Mouse (Mus musculus): ENCODE results near the gene Znhit1. TPM values are rescaled to one million over a fixed set of nuclear protein-coding genes. Genes with fewer than 3 reads are reported as not detected.
A peak's percentile ranks its signal among the peaks of the same experiment; 100 is the strongest.

Znhit1 gene
- 93.4 and 99.5 TPM in 2 replicates for polyA plus RNA-seq (2014; fragmentation: Nextera tagmentation; extraction: Ambion mirVana)

DNA sequence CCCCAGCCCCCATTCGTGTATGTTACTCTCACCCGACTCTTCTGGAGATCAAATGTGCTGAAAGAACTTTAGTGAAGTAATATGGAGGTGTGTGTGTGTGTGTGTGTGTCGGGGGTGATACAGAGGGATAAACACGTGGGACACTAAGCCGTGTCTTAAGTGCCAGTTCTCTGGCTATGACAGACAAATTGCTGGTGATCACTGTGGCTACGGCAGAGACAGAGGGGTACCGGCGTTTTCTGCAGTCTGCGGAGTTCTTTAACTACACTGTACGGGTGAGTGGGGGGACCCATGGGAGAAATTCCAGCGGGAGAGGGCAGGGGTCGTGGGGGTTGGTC, at the start of gene Znhit1:
TSS of gene Znhit1 (minus strand) at position 88 of the 338 bp plus-strand sequence.
- no peak for DNase-seq (ENCODE audit: low spot score)
- Histone ChIP-seq H3K9ac (ENCODE audit: low read length) (peak within 1 kb of the TSS; percentile 98), H3K4me3 (ENCODE audit: low read depth, low read length) (peak within 1 kb of the TSS; percentile 88), H3K27me3 (ENCODE audit: control insufficient read depth, insufficient read depth, low read length) (no peaks in the 10 kb centered on the region), H3K4me1 (replicated peaks; ENCODE audit: control insufficient read depth, insufficient read depth, low read length) (peaks cover 2% of the 10 kb centered on the region; the same call in 1 of the 2 replicates), H3K9me3 (ENCODE audit: control insufficient read depth, low read length) (no peaks in the 10 kb centered on the region), H3K4me2 (ENCODE audit: low read depth, low read length, severe bottlenecking) (peak within 1 kb of the TSS; percentile 92), H3K36me3 (ENCODE audit: control insufficient read depth, insufficient read depth, low read length) (peaks cover 11% of the 10 kb centered on the region; the same call in 1 of the 2 replicates), H3K27ac (ENCODE audit: low read depth, low read length) (peak within 1 kb of the TSS; percentile 93)
- 15% methylated on average over 12 of the region's 12 CpGs for WGBS
- no peak for ATAC-seq (replicated peaks; ENCODE audit: low FRiP score)

DNA sequence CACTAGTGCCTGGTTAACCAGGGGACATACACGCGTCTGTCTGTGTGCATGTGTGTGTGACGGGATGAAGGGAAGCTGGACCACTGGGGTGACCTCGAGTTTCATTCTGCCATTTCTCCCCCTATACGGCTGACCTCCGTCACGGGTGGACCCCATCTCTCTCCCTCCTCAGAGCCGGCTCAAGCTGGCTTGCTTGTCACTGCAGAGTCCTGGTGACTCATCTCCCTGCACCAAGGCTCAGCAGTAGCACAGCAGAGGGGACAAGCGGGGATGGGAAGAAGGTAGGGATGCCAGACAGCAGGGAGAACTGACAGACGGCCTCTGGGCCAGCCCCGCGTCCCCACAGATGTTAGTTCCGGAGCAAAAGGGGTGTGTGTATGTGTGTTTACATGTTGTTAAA, 48.4 kb upstream of the Znhit1 start:
- Histone ChIP-seq H3K36me3 (ENCODE audit: control insufficient read depth, insufficient read depth, low read length) (peaks cover 2% of the 10 kb centered on the region), H3K27ac (ENCODE audit: low read depth, low read length) (no peak overlapping the region), H3K9ac (ENCODE audit: low read length) (no peak overlapping the region), H3K27me3 (ENCODE audit: control insufficient read depth, insufficient read depth, low read length) (peaks cover 11% of the 10 kb centered on the region), H3K4me2 (ENCODE audit: low read depth, low read length, severe bottlenecking) (no peak overlapping the region), H3K4me3 (ENCODE audit: low read depth, low read length) (no peak overlapping the region), H3K9me3 (ENCODE audit: control insufficient read depth, low read length) (no peaks in the 10 kb centered on the region), H3K4me1 (replicated peaks; ENCODE audit: control insufficient read depth, insufficient read depth, low read length) (peaks cover 12% of the 10 kb centered on the region; the same call in 1 of the 2 replicates)
- 86% methylated on average over 13 of the region's 13 CpGs for WGBS
- DNase-seq (ENCODE audit: low spot score) (no peak), ATAC-seq (replicated peaks; ENCODE audit: low FRiP score) (no peak)

DNA sequence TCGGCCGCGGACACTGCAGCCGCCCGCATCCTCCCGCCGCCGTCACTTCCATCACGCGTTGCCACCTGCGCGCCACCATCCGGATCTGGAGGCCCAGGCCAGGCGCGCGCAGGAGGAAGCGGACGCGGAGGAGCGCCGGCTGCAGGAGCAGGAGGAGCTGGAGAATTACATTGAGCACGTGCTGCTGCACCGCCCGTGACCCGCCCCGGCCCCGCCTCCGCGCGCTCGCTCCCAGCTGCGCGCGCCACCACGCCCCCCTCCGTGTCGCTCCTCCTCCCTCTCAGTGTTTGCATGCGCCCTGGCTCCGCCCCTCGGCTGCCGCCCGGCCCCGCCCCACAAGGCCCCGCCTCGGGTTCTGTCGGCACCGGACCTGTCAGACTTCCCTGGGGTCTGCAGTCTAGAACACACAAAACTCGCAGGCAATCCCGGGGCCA, 44.8 kb upstream of the Znhit1 start:
- H3K4me3 ChIP-seq (ENCODE audit: low read depth, low read length): peak overlapping the region; percentile 37
- ATAC-seq (replicated peaks; ENCODE audit: low FRiP score) (peak; percentile 81), DNase-seq (ENCODE audit: low spot score) (peak; percentile 97)
- peak overlapping the region; percentile 85 for H3K4me2 ChIP-seq (ENCODE audit: low read depth, low read length, severe bottlenecking)
- 0% methylated on average over 46 of the region's 49 CpGs for WGBS
- H3K9me3 ChIP-seq (ENCODE audit: control insufficient read depth, low read length): no peaks in the 10 kb centered on the region
- peaks cover 43% of the 10 kb centered on the region for H3K27me3 ChIP-seq (ENCODE audit: control insufficient read depth, insufficient read depth, low read length)
- H3K9ac ChIP-seq (ENCODE audit: low read length): peak overlapping the region; percentile 32
- H3K27ac ChIP-seq (ENCODE audit: low read depth, low read length): no peak overlapping the region
- H3K4me1 ChIP-seq (replicated peaks; ENCODE audit: control insufficient read depth, insufficient read depth, low read length): peaks cover 23% of the 10 kb centered on the region; the same call in 1 of the 2 replicates
- H3K36me3 ChIP-seq (ENCODE audit: control insufficient read depth, insufficient read depth, low read length): no peaks in the 10 kb centered on the region; the same call in none of the 2 replicates

DNA sequence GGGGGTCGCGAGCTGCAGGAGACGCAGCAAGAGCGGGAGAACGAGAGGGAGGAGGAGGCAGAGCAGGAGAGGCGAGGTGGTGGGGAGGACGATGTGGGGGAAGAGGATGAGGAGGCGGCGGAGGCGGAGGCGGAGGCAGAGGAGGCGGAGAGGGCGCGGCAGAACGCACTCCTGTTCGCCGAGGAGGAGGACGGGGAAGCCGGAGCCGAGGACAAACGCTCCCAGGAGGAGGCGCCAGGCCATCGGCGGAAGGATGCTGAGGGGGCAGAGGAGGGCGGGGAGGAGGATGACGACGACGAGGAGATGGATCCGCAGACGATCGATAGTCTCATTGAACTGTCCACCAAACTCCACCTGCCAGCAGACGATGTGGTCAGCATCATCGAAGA, 44.2 kb upstream of the Znhit1 start:
- under 1% methylated on average over 28 of the region's 33 CpGs for WGBS
- Histone ChIP-seq H3K4me3 (ENCODE audit: low read depth, low read length) (peak overlapping the region; percentile 37), H3K36me3 (ENCODE audit: control insufficient read depth, insufficient read depth, low read length) (no peaks in the 10 kb centered on the region; the same call in 1 of the 2 replicates), H3K4me2 (ENCODE audit: low read depth, low read length, severe bottlenecking) (peak overlapping the region; percentile 85), H3K27me3 (ENCODE audit: control insufficient read depth, insufficient read depth, low read length) (peaks cover 45% of the 10 kb centered on the region), H3K9me3 (ENCODE audit: control insufficient read depth, low read length) (no peaks in the 10 kb centered on the region), H3K27ac (ENCODE audit: low read depth, low read length) (no peak overlapping the region), H3K9ac (ENCODE audit: low read length) (peak overlapping the region; percentile 32; the same call in 1 of the 2 replicates), H3K4me1 (replicated peaks; ENCODE audit: control insufficient read depth, insufficient read depth, low read length) (peaks cover 23% of the 10 kb centered on the region; the same call in 1 of the 2 replicates)
- DNase-seq (ENCODE audit: low spot score) (peak; percentile 63), ATAC-seq (replicated peaks; ENCODE audit: low FRiP score) (no peak)

DNA sequence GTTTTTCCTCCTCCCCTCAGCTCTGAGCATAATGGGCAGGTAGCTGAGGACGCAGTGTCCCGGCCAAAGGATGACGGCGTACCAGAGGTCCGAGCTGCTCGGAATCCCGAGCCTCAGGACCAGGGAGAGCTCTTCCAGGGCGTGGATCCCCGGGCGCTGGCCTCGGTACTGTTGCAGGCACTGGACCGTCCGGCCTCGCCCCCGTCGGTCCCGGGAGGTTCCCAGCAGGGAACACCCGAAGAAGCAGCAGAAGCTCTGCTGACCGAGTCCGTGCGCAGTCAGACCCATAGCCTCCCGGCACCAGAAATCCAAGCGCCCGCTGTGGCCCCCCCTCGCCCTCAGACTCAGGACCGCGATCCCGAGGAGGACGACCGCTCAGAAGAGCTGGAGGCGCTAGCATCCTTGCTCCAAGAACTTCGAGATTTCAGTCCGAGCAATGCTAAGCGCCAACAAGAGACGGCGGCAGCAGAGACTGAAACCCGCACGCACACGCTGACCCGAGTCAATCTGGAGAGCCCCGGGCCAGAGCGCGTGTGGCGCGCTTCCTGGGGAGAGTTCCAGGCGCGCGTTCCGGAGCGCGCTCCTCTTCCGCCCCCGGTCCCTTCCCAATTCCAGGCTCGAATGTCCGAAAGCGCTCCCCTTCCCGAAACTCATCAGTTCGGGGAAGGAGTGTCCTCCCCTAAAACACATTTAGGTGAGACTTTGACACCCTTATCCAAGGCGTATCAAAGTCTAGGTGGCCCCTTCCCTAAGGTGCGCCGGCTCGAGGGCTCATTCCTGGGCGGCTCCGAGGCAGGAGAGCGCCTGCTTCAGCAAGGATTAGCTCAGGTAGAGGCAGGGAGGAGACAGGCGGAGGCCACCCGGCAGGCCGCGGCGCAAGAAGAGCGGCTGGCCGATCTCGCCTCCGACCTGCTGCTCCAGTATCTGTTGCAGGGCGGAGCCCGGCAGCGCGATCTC, 43.5 kb upstream of the Znhit1 start:
- DNase-seq (ENCODE audit: low spot score) (peak; percentile 67), ATAC-seq (replicated peaks; ENCODE audit: low FRiP score) (no peak)
- Histone ChIP-seq H3K36me3 (ENCODE audit: control insufficient read depth, insufficient read depth, low read length) (no peaks in the 10 kb centered on the region), H3K27ac (ENCODE audit: low read depth, low read length) (no peak overlapping the region), H3K4me2 (ENCODE audit: low read depth, low read length, severe bottlenecking) (peak overlapping the region; percentile 85), H3K27me3 (ENCODE audit: control insufficient read depth, insufficient read depth, low read length) (peaks cover 52% of the 10 kb centered on the region), H3K9me3 (ENCODE audit: control insufficient read depth, low read length) (no peaks in the 10 kb centered on the region), H3K9ac (ENCODE audit: low read length) (0 out of 2 replicates have a peak overlapping the region, but pooled peaks have one; percentile 8), H3K4me1 (replicated peaks; ENCODE audit: control insufficient read depth, insufficient read depth, low read length) (peaks cover 23% of the 10 kb centered on the region; the same call in 1 of the 2 replicates), H3K4me3 (ENCODE audit: low read depth, low read length) (peak overlapping the region; percentile 37)
- 1% methylated on average over 77 of the region's 78 CpGs for WGBS

DNA sequence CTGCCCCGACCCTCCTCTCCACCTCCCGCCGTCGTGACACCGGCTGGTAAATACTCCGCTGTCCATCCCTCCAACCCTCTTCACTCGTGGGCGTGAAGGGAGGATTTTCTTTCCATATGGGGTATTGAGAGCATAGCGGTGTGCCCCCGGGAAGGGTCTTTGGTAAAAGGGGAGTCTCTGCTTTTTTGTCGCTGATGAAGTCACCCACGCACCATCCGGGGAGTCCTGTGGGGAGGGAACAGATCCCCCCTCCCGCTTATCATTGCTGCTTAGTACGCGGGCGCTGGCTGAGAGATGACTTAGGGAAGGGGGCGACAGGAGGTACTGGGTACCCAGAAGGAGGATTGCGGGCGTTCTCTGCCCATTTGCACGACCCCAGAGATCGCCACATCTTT, 42.6 kb upstream of the Znhit1 start:
- Histone ChIP-seq H3K27ac (ENCODE audit: low read depth, low read length) (no peak overlapping the region), H3K4me3 (ENCODE audit: low read depth, low read length) (peak overlapping the region; percentile 31), H3K9ac (ENCODE audit: low read length) (no peak overlapping the region), H3K4me1 (replicated peaks; ENCODE audit: control insufficient read depth, insufficient read depth, low read length) (peaks cover 23% of the 10 kb centered on the region; the same call in 1 of the 2 replicates), H3K9me3 (ENCODE audit: control insufficient read depth, low read length) (no peaks in the 10 kb centered on the region), H3K36me3 (ENCODE audit: control insufficient read depth, insufficient read depth, low read length) (no peaks in the 10 kb centered on the region), H3K27me3 (ENCODE audit: control insufficient read depth, insufficient read depth, low read length) (peaks cover 59% of the 10 kb centered on the region), H3K4me2 (ENCODE audit: low read depth, low read length, severe bottlenecking) (peak overlapping the region; percentile 61)
- no peak for ATAC-seq (replicated peaks; ENCODE audit: low FRiP score)
- DNase-seq (ENCODE audit: low spot score): no peak
- WGBS: 12% methylated on average over 22 of the region's 22 CpGs

DNA sequence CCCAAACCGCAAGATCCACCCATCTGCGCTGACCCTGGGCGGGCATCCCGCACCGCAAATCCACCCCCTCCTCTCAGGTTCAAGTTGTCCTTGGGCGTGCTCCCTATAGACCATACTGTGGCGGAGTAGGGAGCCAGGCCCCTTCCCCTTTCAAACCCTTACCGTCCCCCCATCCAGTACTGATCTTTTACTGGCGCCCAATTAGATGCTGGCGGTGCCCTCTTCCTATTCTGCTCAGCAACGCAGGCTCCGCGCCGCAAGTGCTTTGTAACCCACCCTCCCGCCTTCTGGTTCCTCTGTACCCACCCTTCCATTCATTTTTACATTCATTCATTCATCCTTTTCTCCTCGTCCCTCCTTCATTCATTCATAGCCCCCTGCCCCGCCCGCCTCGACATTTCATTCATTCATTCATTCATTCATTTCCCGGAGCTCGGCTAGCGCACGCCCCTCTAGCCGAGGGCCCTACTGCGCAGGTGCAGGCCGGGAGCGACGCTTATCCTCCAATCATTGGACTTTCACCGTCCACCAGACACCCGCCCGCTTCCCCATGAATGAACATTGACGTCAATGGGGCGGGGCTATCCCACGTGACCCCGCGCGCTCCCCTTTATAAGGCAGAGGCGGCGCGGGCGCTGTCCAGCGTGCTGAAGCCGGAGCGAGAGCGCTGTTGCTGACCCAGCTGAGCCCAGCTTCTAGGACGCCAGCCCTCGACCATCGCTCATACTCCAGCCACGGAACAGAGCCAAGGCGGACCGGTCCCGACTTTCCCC, 42.0 kb upstream of the Znhit1 start:
- H3K27ac ChIP-seq (ENCODE audit: low read depth, low read length): no peak overlapping the region
- no peaks in the 10 kb centered on the region for H3K36me3 ChIP-seq (ENCODE audit: control insufficient read depth, insufficient read depth, low read length)
- H3K4me2 ChIP-seq (ENCODE audit: low read depth, low read length, severe bottlenecking): peak overlapping the region; percentile 61
- ATAC-seq (replicated peaks; ENCODE audit: low FRiP score) (peak; percentile 80), DNase-seq (ENCODE audit: low spot score) (peak; percentile 99)
- H3K9me3 ChIP-seq (ENCODE audit: control insufficient read depth, low read length): no peaks in the 10 kb centered on the region
- WGBS: under 1% methylated on average over 52 of the region's 52 CpGs
- peak overlapping the region; percentile 20 for H3K9ac ChIP-seq (ENCODE audit: low read length)
- peaks cover 23% of the 10 kb centered on the region; the same call in 1 of the 2 replicates for H3K4me1 ChIP-seq (replicated peaks; ENCODE audit: control insufficient read depth, insufficient read depth, low read length)
- peaks cover 62% of the 10 kb centered on the region for H3K27me3 ChIP-seq (ENCODE audit: control insufficient read depth, insufficient read depth, low read length)
- H3K4me3 ChIP-seq (ENCODE audit: low read depth, low read length): peak overlapping the region; percentile 31

DNA sequence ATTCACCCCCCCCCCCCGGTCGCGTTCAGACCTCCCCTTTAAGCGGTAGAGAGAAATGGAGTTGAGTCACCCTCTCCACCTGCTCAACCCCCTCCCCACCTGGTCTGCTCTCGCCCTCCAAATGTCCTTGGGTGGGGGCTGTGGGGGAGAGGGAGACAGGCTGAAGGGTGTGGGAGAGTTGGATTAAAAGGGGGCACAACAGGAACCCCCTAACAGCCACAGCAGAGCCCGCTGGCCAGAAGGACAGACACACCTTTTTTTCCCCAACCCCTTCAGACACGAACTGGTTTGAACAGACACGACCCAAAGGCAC, 41.4 kb upstream of the Znhit1 start:
- Histone ChIP-seq H3K36me3 (ENCODE audit: control insufficient read depth, insufficient read depth, low read length) (no peaks in the 10 kb centered on the region), H3K27me3 (ENCODE audit: control insufficient read depth, insufficient read depth, low read length) (peaks cover 64% of the 10 kb centered on the region), H3K27ac (ENCODE audit: low read depth, low read length) (no peak overlapping the region), H3K4me2 (ENCODE audit: low read depth, low read length, severe bottlenecking) (peak overlapping the region; percentile 61), H3K9me3 (ENCODE audit: control insufficient read depth, low read length) (no peaks in the 10 kb centered on the region), H3K4me3 (ENCODE audit: low read depth, low read length) (peak overlapping the region; percentile 31), H3K4me1 (replicated peaks; ENCODE audit: control insufficient read depth, insufficient read depth, low read length) (peaks cover 23% of the 10 kb centered on the region; the same call in 1 of the 2 replicates), H3K9ac (ENCODE audit: low read length) (peak overlapping the region; percentile 20)
- WGBS: 0% methylated on average over 8 of the region's 8 CpGs
- ATAC-seq (replicated peaks; ENCODE audit: low FRiP score) (no peak), DNase-seq (ENCODE audit: low spot score) (no peak)
